Mouse (Mus musculus) olfactory bulb, adult 2 months (tissue): ENCODE measurements around the gene Defb36. TPM values are rescaled to one million over a fixed set of nuclear protein-coding genes. Genes with fewer than 3 reads are reported as not detected.

ENCODE experiments used
- H3K27ac ChIP-seq: fragments of 200-500 bp; 2 replicates; pipeline ENCODE4 v1.5.1; 2012; ENCODE audit warnings: low read depth, low read length; ENCODE audit not compliant: insufficient read depth
- H3K4me1 ChIP-seq: fragments of 200-500 bp; 2 replicates; pipeline ENCODE4 v1.6.1; 2012; ENCODE audit warnings: low read length; ENCODE audit not compliant: control insufficient read depth, insufficient read depth
- H3K4me3 ChIP-seq: fragments of 200-500 bp; 2 replicates; pipeline ENCODE4 v1.5.1; 2012; ENCODE audit warnings: mild to moderate bottlenecking, low read depth, low read length, moderate library complexity; ENCODE audit not compliant: insufficient read depth
- CTCF ChIP-seq: fragments of 200-500 bp; IDR thresholded peaks from 2 replicates; pipeline ENCODE4 v1.5.1; 2012; ENCODE audit warnings: low read depth, mild to moderate bottlenecking, low read length, moderate library complexity; ENCODE audit not compliant: insufficient read depth
- POLR2A ChIP-seq: fragments of 200-500 bp; IDR thresholded peaks from 2 replicates; pipeline ENCODE4 v1.6.1; 2012; ENCODE audit warnings: mild to moderate bottlenecking, low read depth, low read length, moderate library complexity; ENCODE audit not compliant: insufficient read depth
- WGBS: fragments of 180-500 bp; shearing (Covaris S2); methylation state at CpG from one replicate; pipeline ENCODE4 v1.1.7; 2018; 5-methylcytosine and 5-hydroxymethylcytosine counted together
- polyA plus RNA-seq: library from polyadenylated mRNA; stranded (reverse); fragments of >200 nt; gene quantifications from 2 replicates; pipeline ENCODE4 v1.2.4, GENCODE M21; 2012; ENCODE audit warnings: low replicate concordance; ENCODE audit not compliant: missing spikeins, insufficient read depth, insufficient read length

Gene Defb36
- polyA plus RNA-seq, 1 experiment, result not detected

DNA sequence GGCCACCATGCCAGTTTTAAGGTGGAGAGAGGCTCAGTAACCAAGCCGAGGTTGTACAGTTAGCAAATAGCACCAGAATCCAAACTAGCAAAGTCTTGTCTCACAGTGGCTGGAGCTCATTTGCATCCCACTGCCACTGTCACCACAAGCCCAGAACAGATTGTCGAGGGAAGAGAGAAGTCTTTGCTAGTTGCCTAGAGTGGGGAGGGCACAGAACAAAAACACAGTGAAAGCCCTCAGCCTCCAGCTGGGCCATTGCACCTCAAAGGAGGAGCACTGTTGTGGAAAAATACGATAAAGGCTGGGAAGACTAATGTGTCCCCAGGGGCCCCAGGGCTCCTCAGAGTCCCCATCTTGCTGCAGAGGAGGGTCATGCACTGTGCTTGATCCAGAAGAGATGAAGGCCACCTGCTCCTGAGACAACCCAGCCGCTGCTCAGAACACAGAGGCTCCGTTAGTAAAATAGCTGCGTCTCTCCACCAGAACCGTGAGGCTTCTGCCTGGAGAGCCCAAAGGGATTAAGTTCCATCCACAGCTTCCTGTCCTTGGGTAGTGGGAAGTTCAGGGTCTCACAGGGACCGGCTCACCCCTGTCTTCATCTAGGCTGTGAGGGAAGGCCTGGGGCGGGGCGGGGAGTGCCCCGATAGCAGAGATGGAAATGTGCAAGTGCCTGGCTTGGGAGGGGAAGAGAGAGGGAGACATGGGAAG is 35.4 kb downstream of the Defb36 start:
- WGBS, result 33% methylated on average over 11 of the region's 11 CpGs
- Histone ChIP-seq H3K4me3 (no peak overlapping the region), H3K27ac (no peak overlapping the region), H3K4me1 (peaks cover 7% of the 10 kb centered on the region; the same call in 1 of the 2 replicates)
- TF ChIP-seq CTCF (no peak), POLR2A (no peak)

DNA sequence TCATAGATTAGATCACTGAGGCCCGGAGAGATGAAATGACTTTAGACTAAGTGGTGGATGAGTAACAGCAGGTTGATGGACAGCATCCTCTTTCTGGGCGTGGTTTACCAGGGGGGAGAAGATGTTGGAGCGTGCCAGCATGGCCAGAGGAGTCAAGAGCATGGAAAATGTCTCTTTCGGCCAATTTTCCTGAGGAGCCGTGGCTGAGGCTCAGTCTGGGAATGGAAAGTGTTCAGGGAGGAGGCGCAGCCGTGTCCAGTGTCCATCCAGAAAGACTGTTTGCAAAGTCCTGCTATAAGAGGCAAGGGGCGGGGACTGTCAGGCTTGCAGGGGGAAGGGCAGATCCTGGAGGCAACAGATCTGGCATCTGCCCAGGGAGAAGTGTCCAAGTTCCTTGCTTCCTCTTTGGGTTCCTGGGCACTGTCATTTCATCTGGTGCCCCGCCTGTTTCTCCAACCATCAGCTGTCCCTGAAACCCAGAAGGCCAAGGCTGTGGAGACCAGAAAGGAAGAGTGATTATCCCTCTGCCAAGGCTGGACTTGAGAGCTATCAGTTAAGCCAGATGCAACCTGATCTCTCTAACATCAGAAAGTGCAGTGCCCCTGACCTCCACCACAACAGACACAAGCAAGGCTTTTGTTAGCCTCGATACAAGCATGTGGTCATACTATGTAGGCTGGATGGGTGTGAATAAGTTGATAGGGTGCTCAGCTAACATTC is 48.9 kb downstream of the Defb36 start:
- Histone ChIP-seq H3K27ac (no peak overlapping the region), H3K4me3 (no peak overlapping the region), H3K4me1 (peaks cover 10% of the 10 kb centered on the region)
- no peak for TF ChIP-seq POLR2A
- no peak for TF ChIP-seq CTCF
- WGBS, result 79% methylated on average over 10 of the region's 10 CpGs

DNA sequence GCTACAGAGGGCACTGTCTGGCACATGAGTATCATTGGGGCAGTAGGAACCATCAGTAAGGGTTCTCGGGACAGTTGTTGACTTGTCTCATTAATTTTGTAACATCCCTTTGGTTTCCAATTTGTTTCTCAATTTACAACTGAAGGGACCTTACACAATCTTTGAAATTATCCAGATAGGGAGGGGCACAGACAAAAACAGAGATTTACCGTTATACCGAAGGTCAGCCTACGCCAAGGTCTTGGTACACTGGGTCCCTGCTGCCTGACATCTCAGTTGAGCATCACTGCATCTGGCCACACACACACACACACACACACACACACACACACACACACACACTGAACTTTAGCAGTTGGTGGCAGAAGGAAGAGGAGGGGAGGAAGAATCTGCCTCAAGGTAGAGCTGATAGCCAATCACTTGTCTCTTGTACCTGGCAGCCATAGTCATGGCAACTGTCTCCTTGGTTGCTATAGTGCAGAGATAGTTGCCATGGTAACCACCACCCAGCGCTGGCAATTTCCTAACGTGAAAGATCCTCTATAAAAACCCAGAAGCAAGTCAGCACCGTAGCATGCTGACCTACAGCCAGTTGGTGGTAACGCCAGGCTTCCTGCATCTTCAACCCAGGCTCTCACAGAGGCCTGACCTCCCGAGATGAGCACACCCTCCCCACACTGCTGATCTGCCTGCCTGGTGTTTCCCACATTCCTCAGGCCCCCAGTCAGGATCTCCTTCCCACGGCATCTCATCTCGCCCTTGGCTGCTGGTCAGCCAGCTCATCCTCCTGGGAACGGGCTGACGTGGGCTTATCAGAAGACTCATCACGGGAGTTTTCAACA is 50.0 kb downstream of the Defb36 start:
- WGBS, result 34% methylated on average over 14 of the region's 14 CpGs
- H3K27ac ChIP-seq, result peak overlapping the region; percentile 14; the same call in 1 of the 2 replicates
- no peak for TF ChIP-seq CTCF
- no peak for TF ChIP-seq POLR2A
- H3K4me3 ChIP-seq, result no peak overlapping the region
- peaks cover 10% of the 10 kb centered on the region for H3K4me1 ChIP-seq

DNA sequence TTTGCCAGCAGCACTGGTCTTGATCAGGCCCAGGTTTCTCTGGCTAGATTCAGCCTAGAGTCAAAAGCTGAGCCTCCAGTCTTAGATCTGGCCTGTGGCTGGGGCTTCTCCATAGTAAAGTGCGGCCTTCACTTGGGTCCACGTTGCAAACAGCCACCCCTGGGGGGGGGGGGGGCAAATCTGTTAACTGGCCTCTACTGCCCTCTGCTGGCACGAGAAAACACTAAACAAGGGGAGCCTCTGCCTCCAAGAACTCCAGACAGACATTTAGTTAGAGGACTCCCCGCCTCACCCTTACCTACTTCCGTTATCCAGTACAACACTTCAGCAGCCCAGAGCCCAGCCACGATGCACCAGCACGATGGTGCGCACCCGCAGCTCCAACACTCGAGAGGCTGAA is 53.3 kb downstream of the Defb36 start:
- TF ChIP-seq POLR2A (no peak), CTCF (no peak)
- Histone ChIP-seq H3K4me1 (peaks cover 10% of the 10 kb centered on the region), H3K4me3 (no peak overlapping the region), H3K27ac (no peak overlapping the region)
- WGBS, result 65% methylated on average over 10 of the region's 10 CpGs

DNA sequence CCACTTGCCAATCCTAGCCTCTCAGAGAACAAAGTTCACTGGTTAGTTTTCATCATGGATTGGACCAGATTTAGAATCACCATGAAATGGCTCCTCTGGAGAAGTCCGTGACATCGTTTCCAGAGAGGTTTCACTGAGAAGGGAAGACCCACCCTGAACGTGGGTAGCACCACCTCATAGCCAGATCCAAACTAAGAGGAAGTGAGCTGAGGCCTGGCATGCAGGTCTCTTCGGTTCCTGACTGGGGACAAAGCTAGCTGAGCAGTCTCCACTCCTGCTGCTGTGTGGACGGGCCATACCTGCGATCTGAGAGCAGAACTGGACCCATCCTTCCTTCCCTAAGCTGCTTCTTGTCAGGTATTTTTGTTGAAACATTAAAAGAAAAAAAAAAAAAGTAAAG is 57.0 kb downstream of the Defb36 start:
- 80% methylated on average over 6 of the region's 6 CpGs for WGBS
- Histone ChIP-seq H3K4me1 (no peaks in the 10 kb centered on the region), H3K27ac (no peak overlapping the region), H3K4me3 (no peak overlapping the region)
- TF ChIP-seq CTCF (no peak), POLR2A (no peak)

Other genes starting within 250 kb of the Defb36 start
- gene Nrsn2, start 227.7 kb upstream of the Defb36 start, polyA plus RNA-seq, result not detected in 2 replicates
- gene Sox12, start 206.3 kb upstream of the Defb36 start, polyA plus RNA-seq, result not detected in 2 replicates
- gene Zcchc3, start 189.3 kb upstream of the Defb36 start, polyA plus RNA-seq, result not detected in 2 replicates
- not detected in 2 replicates for gene 6820408C15Rik, start 188.7 kb upstream of the Defb36 start, polyA plus RNA-seq
- gene Defb23, start 139.7 kb upstream of the Defb36 start, polyA plus RNA-seq, result not detected in 2 replicates
- not detected in 2 replicates for gene Defb20, start 127.3 kb upstream of the Defb36 start, polyA plus RNA-seq
- not detected in 2 replicates for gene Defb22, start 114.2 kb upstream of the Defb36 start, polyA plus RNA-seq
- gene Defb26, start 92.6 kb upstream of the Defb36 start, polyA plus RNA-seq, result not detected in 2 replicates
- gene Defb28, start 86.1 kb upstream of the Defb36 start, polyA plus RNA-seq, result not detected in 2 replicates
- not detected in 2 replicates for gene Defb29, start 64.2 kb upstream of the Defb36 start, polyA plus RNA-seq
- not detected in 2 replicates for gene Gm17416, start 35.0 kb upstream of the Defb36 start, polyA plus RNA-seq
- not detected in 2 replicates for gene Defb21, start 31.6 kb upstream of the Defb36 start, polyA plus RNA-seq
- gene Defb19, start 24.0 kb upstream of the Defb36 start, polyA plus RNA-seq, result not detected in 2 replicates
- gene Defb45, start 4.9 kb upstream of the Defb36 start, polyA plus RNA-seq, result not detected in 2 replicates
- gene Defb25, start 18.7 kb downstream of the Defb36 start, polyA plus RNA-seq, result not detected in 2 replicates
- gene Rem1, start 22.6 kb downstream of the Defb36 start, polyA plus RNA-seq, result not detected in 2 replicates
- not detected in 2 replicates for gene H13, start 65.1 kb downstream of the Defb36 start, polyA plus RNA-seq
- gene Mcts2, start 82.7 kb downstream of the Defb36 start, polyA plus RNA-seq, result not detected in 2 replicates
- not detected in 2 replicates for gene Id1, start 131.9 kb downstream of the Defb36 start, polyA plus RNA-seq
- gene Cox4i2, start 149.8 kb downstream of the Defb36 start, polyA plus RNA-seq, result not detected in 2 replicates
- 296 and 622 TPM in 2 replicates for gene Bcl2l1, start 227.4 kb downstream of the Defb36 start, polyA plus RNA-seq
- 120 TPM in 1 of 2 replicates, not detected in the other for gene Tpx2, start 243.6 kb downstream of the Defb36 start, polyA plus RNA-seq